ENCODE assay signal across 22 mouse cellular contexts in the genomic region with DNA sequence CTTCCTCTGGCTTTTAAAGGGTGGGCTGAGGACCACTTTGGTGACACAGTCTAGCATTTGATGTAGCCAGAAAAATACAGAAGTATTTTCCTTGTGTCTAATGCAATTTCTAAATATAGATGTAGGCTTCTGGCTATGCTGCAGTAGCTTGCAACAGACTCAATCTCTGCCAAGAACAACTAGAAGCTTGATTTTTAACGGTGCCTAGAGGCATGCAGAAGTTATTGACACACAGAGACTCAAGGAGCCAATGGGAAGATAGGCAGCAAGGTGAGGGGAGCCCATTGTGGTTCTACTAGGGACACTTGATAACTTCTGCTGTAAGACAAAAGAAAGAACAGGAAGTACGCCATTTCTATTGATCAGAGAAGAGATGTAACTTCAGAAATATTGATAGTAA.
DNase-seq lines count a peak whose midpoint lies in the region; ATAC-seq and TF ChIP-seq lines count a peak whose summit lies in the region.
"Had no signal": no experiment of that assay in that cellular context is flagged by ENCODE, and none has a peak within 500 bp of the region (broad histone marks: within the 10 kb centered on the region; RNA-seq: fewer than 3 reads in every experiment).

No protein-coding gene starts in this region.

- DNase-seq in forebrain, postnatal 0 days: no peak
- DNase-seq in forebrain, embryonic 11.5 days (ENCODE audit: low spot score): no peak
- DNase-seq in kidney, adult 9 months: peak; percentile 15
- DNase-seq in kidney, postnatal 4 days: no peak
- DNase-seq in NIH3T3 (ENCODE audit: low read depth): peak; percentile 71
- DNase-seq in fat pad, adult 2 months (ENCODE audit: extremely low read depth, low read depth, low spot score): peak; percentile 25
- no peak for DNase-seq in gastrocnemius, adult 8-10 months (ENCODE audit: low spot score in 2 of 2)
- DNase-seq: cerebellum, adult 18-20 months; cerebellum, postnatal 14 days; gastrocnemius, postnatal 25 days; kidney, adult 18-20 months; layer of hippocampus, adult 9-11 months; left cerebral cortex, postnatal 4 days; right cerebral cortex, adult 18-20 months; thymus, adult 18-20 months; thymus, postnatal 36 days had no signal

- H3K9me3 ChIP-seq in forebrain, postnatal 0 days (ENCODE audit: low read length): no peaks in the 10 kb centered on the region
- H3K9me3 ChIP-seq in forebrain, embryonic 11.5 days (ENCODE audit: control insufficient read depth, low read length): no peaks in the 10 kb centered on the region
- H3K9me3 ChIP-seq: embryonic facial prominence, embryonic 12.5 days; forebrain, embryonic 15.5 days; midbrain, embryonic 12.5 days; neural tube, embryonic 15.5 days had no signal

- H3K27me3 ChIP-seq in forebrain, postnatal 0 days (ENCODE audit: insufficient read depth, low read length): no peaks in the 10 kb centered on the region
- no peaks in the 10 kb centered on the region for H3K27me3 ChIP-seq in forebrain, embryonic 11.5 days (ENCODE audit: control insufficient read depth, insufficient read depth, low read length)
- H3K27me3 ChIP-seq: embryonic facial prominence, embryonic 12.5 days; forebrain, embryonic 15.5 days; midbrain, embryonic 12.5 days; neural tube, embryonic 15.5 days had no signal

- WGBS in forebrain, postnatal 0 days: 70% methylated on average over 2 of the region's 2 CpGs
- WGBS in forebrain, embryonic 11.5 days: 88% methylated on average over 2 of the region's 2 CpGs

- H3K36me3 ChIP-seq in forebrain, postnatal 0 days (ENCODE audit: insufficient read depth): no peaks in the 10 kb centered on the region
- H3K36me3 ChIP-seq in forebrain, embryonic 11.5 days (ENCODE audit: control insufficient read depth, insufficient read depth, low read length): no peaks in the 10 kb centered on the region
- H3K36me3 ChIP-seq: embryonic facial prominence, embryonic 12.5 days; forebrain, embryonic 15.5 days; midbrain, embryonic 12.5 days; neural tube, embryonic 15.5 days had no signal

- no peak overlapping the region for H3K27ac ChIP-seq in forebrain, postnatal 0 days (ENCODE audit: low read depth, low read length)
- no peak overlapping the region for H3K27ac ChIP-seq in forebrain, embryonic 11.5 days (ENCODE audit: low read depth, low read length)
- H3K27ac ChIP-seq: embryonic facial prominence, embryonic 12.5 days; forebrain, embryonic 15.5 days; hindbrain, postnatal 0 days; midbrain, embryonic 12.5 days; neural tube, embryonic 15.5 days had no signal

- no peak overlapping the region for H3K4me2 ChIP-seq in forebrain, postnatal 0 days (ENCODE audit: low read depth)
- H3K4me2 ChIP-seq in forebrain, embryonic 11.5 days (ENCODE audit: low read depth, low read length, severe bottlenecking): no peak overlapping the region
- H3K4me2 ChIP-seq: embryonic facial prominence, embryonic 12.5 days; forebrain, embryonic 15.5 days; midbrain, embryonic 12.5 days; neural tube, embryonic 15.5 days had no signal

- TF ChIP-seq CTCF in forebrain, postnatal 0 days (IDR thresholded peaks at IDR 0.05; ENCODE audit: low read depth): no peak

- H3K4me1 ChIP-seq in forebrain, postnatal 0 days (ENCODE audit: insufficient read depth): no peaks in the 10 kb centered on the region
- H3K4me1 ChIP-seq in forebrain, embryonic 11.5 days (replicated peaks; ENCODE audit: control insufficient read depth, insufficient read depth, low read length): no peaks in the 10 kb centered on the region
- H3K4me1 ChIP-seq: embryonic facial prominence, embryonic 12.5 days; forebrain, embryonic 15.5 days; midbrain, embryonic 12.5 days; neural tube, embryonic 15.5 days had no signal

- H3K4me3 ChIP-seq in forebrain, postnatal 0 days (ENCODE audit: low read depth, low read length): no peak overlapping the region
- H3K4me3 ChIP-seq in forebrain, embryonic 11.5 days (ENCODE audit: low read depth, low read length): no peak overlapping the region
- H3K4me3 ChIP-seq: embryonic facial prominence, embryonic 12.5 days; erythroblast, embryonic 14.5 days; forebrain, embryonic 15.5 days; midbrain, embryonic 12.5 days; neural tube, embryonic 15.5 days had no signal

- peak; percentile 45 for ATAC-seq in forebrain, postnatal 0 days
- ATAC-seq in forebrain, embryonic 11.5 days (replicated peaks; ENCODE audit: low FRiP score): no peak
- ATAC-seq: forebrain, embryonic 15.5 days; hindbrain, postnatal 0 days had no signal

- no peak overlapping the region for H3K9ac ChIP-seq in forebrain, postnatal 0 days
- H3K9ac ChIP-seq in forebrain, embryonic 11.5 days (ENCODE audit: low read length): no peak overlapping the region
- H3K9ac ChIP-seq: embryonic facial prominence, embryonic 12.5 days; forebrain, embryonic 15.5 days; midbrain, embryonic 12.5 days; neural tube, embryonic 15.5 days had no signal

Comparison
In these comparisons a context has a peak if more than half of its experiments do, and no peak if none do; other contexts are left out.
1. DNase-seq: peak in kidney, adult 9 months (single experiment), NIH3T3 (single experiment) and fat pad, adult 2 months (single experiment); none in forebrain, postnatal 0 days (single experiment), forebrain, embryonic 11.5 days (single experiment), kidney, postnatal 4 days (0 of 2) and gastrocnemius, adult 8-10 months (0 of 2).